Mouse (Mus musculus) embryonic fibroblast, embryonic 13.5 days (primary cell): ENCODE measurements around the gene Phykpl. TPM values are rescaled to one million over a fixed set of nuclear protein-coding genes. Genes with fewer than 3 reads are reported as not detected.
"Not testable (repeated sequence)": the region's sequence is repeated elsewhere in the genome, so short reads cannot be mapped to it uniquely, and the experiment has no call there.

ENCODE experiments used
- H3K27ac ChIP-seq: 2 replicates; pipeline ENCODE4 v1.5.1; 2012; ENCODE audit warnings: low read length, control low read depth, inconsistent platforms; ENCODE audit not compliant: insufficient read depth
- H3K4me1 ChIP-seq: 2 replicates; pipeline ENCODE4 v1.6.1; 2011; ENCODE audit warnings: low read length; ENCODE audit not compliant: control insufficient read depth, insufficient read depth
- H3K4me3 ChIP-seq: 2 replicates; pipeline ENCODE4 v1.5.1; 2011; ENCODE audit warnings: mild to moderate bottlenecking, control low read depth, low read length; ENCODE audit not compliant: insufficient read depth
- CTCF ChIP-seq: IDR thresholded peaks from 2 replicates; pipeline ENCODE4 v1.5.1; 2011; ENCODE audit warnings: mild to moderate bottlenecking, control low read depth, low read length, moderate library complexity, borderline replicate concordance; ENCODE audit not compliant: insufficient read depth
- POLR2A ChIP-seq: IDR thresholded peaks from 2 replicates; pipeline ENCODE4 v1.6.1; 2011; ENCODE audit warnings: low read depth, mild to moderate bottlenecking, control low read depth, low read length, moderate library complexity
- polyA plus RNA-seq: library from polyadenylated mRNA; stranded (reverse); fragments of >200 nt; gene quantifications from 2 replicates; pipeline ENCODE4 v1.2.4, GENCODE M21; 2011; ENCODE audit warnings: low read depth; ENCODE audit not compliant: missing spikeins, insufficient read length

Phykpl gene
- polyA plus RNA-seq, 1 experiment = 14.2 TPM

DNA sequence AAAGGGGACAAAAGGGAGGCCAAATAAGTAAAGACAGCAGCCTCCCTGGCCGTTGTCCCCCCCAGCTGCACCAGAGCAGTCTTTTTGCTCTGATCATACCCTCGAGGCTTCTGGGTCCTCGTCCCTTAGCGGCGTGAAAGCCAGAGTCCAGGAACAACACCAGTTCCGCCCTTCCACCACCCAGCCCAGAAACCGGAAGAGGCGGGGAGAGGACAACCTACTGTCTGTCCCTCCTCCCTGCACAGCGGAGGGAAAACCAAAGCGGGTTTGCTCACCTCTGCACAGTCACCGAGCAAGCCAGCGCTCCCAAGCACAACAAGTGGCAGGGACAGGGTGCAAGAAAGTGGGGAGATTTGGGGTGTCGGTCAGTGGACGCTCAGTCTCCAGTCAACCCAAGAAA is 31.0 kb downstream of the Phykpl start:
- Histone ChIP-seq H3K27ac (peak overlapping the region; percentile 55), H3K4me3 (peak overlapping the region; percentile 41), H3K4me1 (no peaks in the 10 kb centered on the region)
- TF ChIP-seq CTCF (no peak), POLR2A (peak; percentile 97)

DNA sequence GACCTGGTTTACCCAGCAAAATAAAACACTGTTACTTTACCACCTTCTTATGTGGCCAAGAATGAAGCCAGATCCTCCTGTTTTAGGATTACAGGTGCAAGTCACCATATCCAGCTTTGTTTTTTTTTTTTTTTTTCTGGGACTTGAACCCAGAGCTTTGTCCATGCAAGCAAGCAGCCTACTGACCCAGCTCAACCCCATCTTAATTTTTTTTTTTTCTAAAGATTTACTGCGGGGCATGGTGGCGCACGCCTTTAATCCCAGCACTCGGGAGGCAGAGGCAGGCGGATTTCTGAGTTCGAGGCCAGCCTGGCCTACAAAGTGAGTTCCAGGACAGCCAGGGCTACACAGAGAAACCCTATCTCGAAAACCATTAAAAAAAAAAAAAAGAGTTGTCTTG is 31.6 kb downstream of the Phykpl start:
- not testable (repeated sequence) for H3K4me1 ChIP-seq, H3K4me3 ChIP-seq, H3K27ac ChIP-seq

DNA sequence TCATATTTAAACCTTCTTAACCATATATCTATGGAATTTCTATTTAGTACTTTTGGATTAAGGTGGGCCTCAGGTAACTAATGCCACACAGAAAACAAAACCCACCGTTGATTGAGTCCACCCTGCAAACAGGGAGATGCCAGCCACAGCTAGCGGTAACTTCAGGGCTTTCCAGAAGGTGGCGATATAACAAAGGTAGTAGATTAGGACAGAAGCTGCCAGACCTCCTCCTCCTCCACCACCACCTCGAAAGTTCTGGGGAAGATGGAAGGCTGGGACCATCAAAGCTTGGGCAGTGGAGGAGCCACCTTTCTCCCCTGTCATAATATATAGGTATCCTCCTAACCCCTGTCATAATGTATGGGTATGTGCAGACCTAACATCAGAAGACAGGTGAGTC is 33.1 kb downstream of the Phykpl start:
- TF ChIP-seq POLR2A = no peak
- TF ChIP-seq CTCF = peak; percentile 56; the same call in 1 of the 2 replicates
- Histone ChIP-seq H3K4me1 (peaks cover 8% of the 10 kb centered on the region; the same call in 1 of the 2 replicates), H3K4me3 (no peak overlapping the region), H3K27ac (no peak overlapping the region)

DNA sequence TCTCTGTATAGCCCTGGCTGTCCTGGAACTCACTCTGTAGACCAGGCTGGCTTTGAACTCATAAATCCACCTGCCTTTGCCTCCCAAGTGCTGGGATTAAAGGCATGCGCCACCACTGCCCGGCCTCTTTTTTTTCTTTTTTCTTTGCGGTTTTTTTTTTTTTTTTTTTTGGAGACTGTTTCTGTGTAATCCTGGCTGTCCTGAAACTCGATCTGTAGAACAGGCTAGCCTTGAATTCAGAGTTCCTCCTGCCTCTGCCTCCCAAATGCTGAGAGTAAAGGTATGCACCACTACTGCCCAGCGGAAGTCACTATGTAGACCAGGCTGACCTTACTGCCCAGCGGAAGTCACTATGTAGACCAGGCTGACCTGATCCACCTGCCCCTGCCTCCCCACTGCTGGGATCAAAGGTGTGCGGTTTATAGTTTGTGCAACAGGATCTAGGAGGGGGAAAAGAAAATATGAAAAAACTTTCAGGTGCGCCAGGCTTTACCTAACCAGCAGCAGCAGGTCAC is 34.4 kb downstream of the Phykpl start:
- peak overlapping the region; percentile 26; the same call in 1 of the 2 replicates for H3K4me3 ChIP-seq
- no peak overlapping the region for H3K27ac ChIP-seq
- no peak for TF ChIP-seq POLR2A
- no peak for TF ChIP-seq CTCF
- peaks cover 8% of the 10 kb centered on the region; the same call in 1 of the 2 replicates for H3K4me1 ChIP-seq

DNA sequence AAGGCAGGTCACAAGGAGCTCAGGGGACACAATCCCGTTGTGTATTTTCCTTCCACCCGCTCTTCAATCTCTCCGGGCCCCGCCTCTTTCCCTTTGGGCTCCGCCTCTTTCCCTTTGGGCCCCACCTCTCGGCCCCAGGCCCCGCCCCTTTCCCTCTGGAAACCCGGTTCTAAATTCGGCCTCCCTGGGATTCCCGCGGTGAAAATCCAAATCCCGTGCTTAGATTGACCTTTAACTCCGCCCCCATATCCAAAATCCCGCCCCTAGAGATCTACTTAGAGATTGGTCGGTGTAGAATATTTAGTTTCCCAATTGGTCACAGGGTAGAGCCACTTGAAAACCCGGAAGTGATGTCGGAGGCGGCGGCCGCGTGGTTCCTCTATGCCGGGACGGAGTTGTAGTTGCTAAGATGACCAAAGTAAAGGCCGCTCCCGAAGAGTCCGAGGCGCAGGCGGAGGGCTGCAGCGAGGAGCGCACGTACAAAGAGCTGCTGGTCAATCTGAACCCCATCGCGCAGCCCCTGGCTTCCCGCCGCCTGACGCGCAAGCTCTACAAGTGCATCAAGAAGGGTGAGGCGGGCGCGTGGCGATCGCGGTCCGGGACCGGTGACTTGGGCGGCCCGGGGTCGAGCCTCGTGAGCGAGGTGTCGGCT is 35.0 kb downstream of the Phykpl start, which contains the start of gene Nhp2:
TSS of gene Nhp2 (plus strand) at position 327 of the 652 bp plus-strand sequence.
- 0 out of 2 replicates have a peak within 1 kb of the TSS, but pooled peaks have one; percentile 5 for H3K27ac ChIP-seq

DNA sequence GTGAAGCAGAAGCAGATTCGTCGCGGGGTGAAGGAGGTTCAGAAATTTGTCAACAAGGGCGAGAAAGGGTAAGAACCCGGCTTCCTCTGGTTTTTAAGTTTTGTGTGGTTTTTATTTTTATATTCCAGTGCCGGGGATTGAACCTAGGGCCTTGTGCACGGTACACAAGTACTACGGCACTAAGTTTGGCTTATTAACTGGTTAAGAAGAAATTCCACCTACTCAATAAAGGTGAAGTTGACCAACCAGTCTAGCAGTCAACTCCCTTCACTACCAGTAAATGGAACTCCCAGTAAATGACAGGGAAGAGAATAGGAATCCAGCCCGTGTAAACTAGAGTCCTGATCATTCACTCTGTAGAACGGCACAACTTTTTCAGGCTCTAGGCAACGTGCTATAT is 35.5 kb downstream of the Phykpl start:
- H3K4me1 ChIP-seq = peaks cover 8% of the 10 kb centered on the region; the same call in 1 of the 2 replicates
- H3K4me3 ChIP-seq = peak overlapping the region; percentile 93
- 0 out of 2 replicates have a peak overlapping the region, but pooled peaks have one; percentile 5 for H3K27ac ChIP-seq
- TF ChIP-seq POLR2A = no peak
- TF ChIP-seq CTCF = no peak

More for the DNA sequence above, 35.0 kb downstream of the Phykpl start, which contains the start of gene Nhp2:
- Histone ChIP-seq H3K4me3 (peak within 1 kb of the TSS; percentile 93), H3K4me1 (peaks cover 8% of the 10 kb centered on the region; the same call in 1 of the 2 replicates)
- TF ChIP-seq POLR2A (peak; percentile 65), CTCF (no peak)

DNA sequence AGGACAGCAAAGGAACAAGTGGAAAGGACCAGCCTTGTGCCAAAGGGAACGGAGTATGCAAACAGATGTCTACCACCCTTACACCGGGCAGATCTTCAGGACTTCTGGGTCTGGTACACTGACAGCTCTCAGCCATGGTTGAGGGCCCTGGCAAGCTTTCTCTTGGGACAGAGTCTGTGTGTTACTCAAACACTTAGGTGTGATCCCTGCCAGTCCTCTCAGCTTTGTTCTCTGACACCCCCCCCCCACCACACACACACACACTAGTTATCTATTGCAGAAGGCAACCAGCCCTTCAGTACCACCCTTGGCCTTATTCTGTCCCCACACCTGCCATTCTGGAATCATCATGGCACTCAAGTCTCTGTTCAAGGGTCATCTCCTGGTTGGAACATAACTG is 37.2 kb downstream of the Phykpl start:
- Histone ChIP-seq H3K4me1 (peaks cover 8% of the 10 kb centered on the region; the same call in 1 of the 2 replicates), H3K27ac (no peak overlapping the region), H3K4me3 (no peak overlapping the region)
- TF ChIP-seq POLR2A = no peak
- TF ChIP-seq CTCF = no peak

DNA sequence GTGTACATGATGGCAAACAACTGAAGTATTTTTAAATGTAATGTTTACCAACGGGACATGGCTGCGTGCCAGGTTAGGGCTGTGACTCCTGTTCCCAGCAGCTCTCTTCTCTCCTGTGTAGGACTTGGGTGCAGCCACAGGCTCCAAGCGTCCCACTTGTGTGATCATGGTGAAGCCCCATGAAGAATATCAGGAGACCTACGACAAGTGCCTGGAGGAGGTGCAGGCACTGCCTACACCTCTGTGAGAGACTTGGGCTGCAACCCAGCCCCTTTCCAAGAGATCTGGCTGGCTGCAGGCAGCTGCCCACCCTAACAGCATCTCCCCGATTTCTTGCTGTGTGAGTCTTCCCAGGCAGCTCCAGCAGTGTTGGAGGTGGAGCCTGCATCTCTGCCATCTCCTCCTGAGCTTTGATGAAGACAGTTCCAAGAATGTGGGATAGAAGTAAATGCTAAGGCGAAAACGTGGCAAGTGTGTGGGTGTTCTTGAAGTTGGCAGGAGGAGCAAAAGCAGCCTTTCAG is 38.5 kb downstream of the Phykpl start:
- no peak overlapping the region for H3K4me3 ChIP-seq
- peaks cover 8% of the 10 kb centered on the region; the same call in 1 of the 2 replicates for H3K4me1 ChIP-seq
- no peak overlapping the region for H3K27ac ChIP-seq
- TF ChIP-seq CTCF (no peak), POLR2A (no peak)

DNA sequence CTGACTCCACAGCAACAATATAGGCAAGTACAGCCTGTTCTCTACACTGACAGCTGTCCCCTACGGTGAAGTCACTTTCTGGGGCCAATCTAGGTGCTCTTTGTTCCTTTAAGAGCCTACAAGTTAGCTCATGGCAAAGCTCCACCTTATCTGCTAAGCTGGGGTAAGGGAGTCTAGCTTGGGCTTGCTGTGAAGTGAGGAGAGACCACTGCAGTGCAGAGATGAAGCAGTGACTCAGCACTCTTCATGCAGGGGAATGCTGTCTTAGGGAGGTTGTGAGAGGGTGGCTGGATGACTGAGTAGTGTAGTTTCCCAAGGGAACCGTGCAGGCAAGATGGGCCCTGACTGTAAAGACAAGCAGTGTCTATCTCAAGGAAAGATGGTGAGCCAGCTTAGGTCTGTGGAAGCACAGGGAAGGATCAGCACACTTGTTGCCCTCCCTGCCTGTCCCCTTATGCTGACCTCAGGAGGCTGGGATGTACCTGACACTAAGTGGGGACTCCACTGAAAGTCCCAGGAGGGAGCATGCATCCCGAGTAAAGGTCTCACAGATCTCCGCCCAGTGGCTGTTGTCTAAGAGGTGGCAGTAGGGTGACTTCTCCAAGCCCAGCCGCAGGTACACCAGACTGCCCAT is 40.7 kb downstream of the Phykpl start:
- Histone ChIP-seq H3K4me1 (peaks cover 8% of the 10 kb centered on the region; the same call in 1 of the 2 replicates), H3K27ac (no peak overlapping the region), H3K4me3 (no peak overlapping the region)
- TF ChIP-seq POLR2A = no peak
- TF ChIP-seq CTCF = no peak

DNA sequence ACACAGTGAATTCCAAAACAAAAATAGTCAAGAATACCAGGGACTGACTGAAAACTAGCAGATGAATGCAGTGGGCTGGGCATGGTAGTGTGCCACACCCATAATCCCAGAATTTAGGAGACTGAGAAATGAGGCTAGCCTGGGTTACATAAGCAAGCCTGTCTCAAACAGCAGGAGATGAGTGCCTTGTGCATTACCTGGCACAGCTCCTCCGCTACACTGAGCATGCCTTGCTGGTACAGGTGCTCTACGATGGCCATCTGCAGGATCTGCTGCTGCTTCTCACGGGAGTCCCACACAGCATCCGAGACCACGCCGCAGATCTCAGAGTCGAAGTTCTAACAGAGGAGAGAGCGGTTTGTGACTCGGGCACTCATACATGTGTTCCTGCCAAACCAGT is 42.9 kb downstream of the Phykpl start:
- H3K4me3 ChIP-seq = no peak overlapping the region
- TF ChIP-seq POLR2A = no peak
- TF ChIP-seq CTCF = no peak
- H3K4me1 ChIP-seq = no peaks in the 10 kb centered on the region
- no peak overlapping the region for H3K27ac ChIP-seq
